Mouse (Mus musculus) forebrain, embryonic 16.5 days (tissue): ENCODE measurements around the gene Polh. TPM values are rescaled to one million over a fixed set of nuclear protein-coding genes. Genes with fewer than 3 reads are reported as not detected.

Experiments used
- ATAC-seq: fragments of 200-750 bp; cut with Nextera tagmentation; 2 replicates; pipeline ENCODE4 v1.8.0; 2017; ENCODE audit warnings: mild to moderate bottlenecking, moderate library complexity
- H3K27ac ChIP-seq: fragments of 300-500 bp; sonication (generic); 2 replicates; pipeline ENCODE4 v1.5.1; 2014; ENCODE audit warnings: low read length, control low read depth
- H3K27me3 ChIP-seq: fragments of 300-500 bp; sonication (generic); replicated peaks from 2 replicates; pipeline ENCODE4 v1.6.1; 2014; ENCODE audit warnings: low read length; ENCODE audit not compliant: control insufficient read depth, insufficient read depth
- H3K36me3 ChIP-seq: fragments of 300-500 bp; sonication (generic); 2 replicates; pipeline ENCODE4 v1.6.1; 2014; ENCODE audit not compliant: control insufficient read depth, insufficient read depth
- H3K4me1 ChIP-seq: fragments of 300-500 bp; sonication (generic); replicated peaks from 2 replicates; pipeline ENCODE4 v1.6.1; 2014; ENCODE audit warnings: low read length; ENCODE audit not compliant: control insufficient read depth, insufficient read depth
- H3K4me2 ChIP-seq: fragments of 300-500 bp; sonication (generic); 2 replicates; pipeline ENCODE4 v1.6.1; 2014; ENCODE audit warnings: mild to moderate bottlenecking, low read length, control low read depth
- H3K4me3 ChIP-seq: fragments of 300-500 bp; sonication (generic); replicated peaks from 2 replicates; pipeline ENCODE4 v1.5.1; 2014; ENCODE audit warnings: mild to moderate bottlenecking, low read length, control low read depth
- H3K9ac ChIP-seq: fragments of 300-500 bp; sonication (generic); replicated peaks from 2 replicates; pipeline ENCODE4 v1.6.1; 2014; ENCODE audit warnings: low read depth, low read length, control low read depth
- H3K9me3 ChIP-seq: fragments of 300-500 bp; sonication (generic); 2 replicates; pipeline ENCODE4 v1.6.1; 2016; ENCODE audit warnings: low read length; ENCODE audit not compliant: control insufficient read depth
- WGBS: fragments of 180-500 bp; shearing (Covaris S2); extraction: QIAGEN DNeasy Blood & Tissue Kit; methylation state at CpG from one replicate; pipeline ENCODE4 v1.1.7; 2014; 5-methylcytosine and 5-hydroxymethylcytosine counted together
- polyA plus RNA-seq: library from polyadenylated mRNA; unstranded; fragments of >200 nt; fragmentation: Nextera tagmentation; extraction: Ambion mirVana; gene quantifications from 2 replicates; pipeline ENCODE4 v1.2.1, GENCODE M21; 2015

The Polh gene
- polyA plus RNA-seq, 1 experiment from 2014 or later = 10.2 TPM

DNA sequence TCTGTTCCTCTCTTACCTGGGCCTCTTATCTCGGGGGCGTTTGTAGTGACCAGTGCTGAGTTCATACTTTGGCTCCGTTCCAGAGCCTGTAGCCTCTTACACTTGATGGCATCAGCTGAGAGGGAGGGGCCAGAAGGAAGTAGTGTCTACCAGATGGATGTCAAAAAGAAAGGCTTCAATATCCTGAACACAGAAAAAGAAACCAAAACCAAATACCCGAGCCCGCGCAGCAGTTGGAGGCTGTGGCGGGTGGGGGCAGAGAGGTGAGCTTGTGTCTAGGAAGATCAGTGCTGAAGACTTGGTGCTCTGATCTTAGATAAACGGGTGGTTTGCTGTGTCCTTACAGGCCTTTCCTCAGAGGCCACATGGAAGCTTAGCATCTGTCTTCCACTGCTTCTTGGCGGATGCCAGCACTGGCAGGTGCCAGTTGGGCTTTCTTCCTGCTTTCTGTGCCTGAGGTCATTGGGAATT is 39.5 kb downstream of the Polh start:
- Histone ChIP-seq H3K36me3 (peaks cover 20% of the 10 kb centered on the region), H3K9me3 (no peaks in the 10 kb centered on the region), H3K4me1 (peaks cover 22% of the 10 kb centered on the region), H3K27ac (no peak overlapping the region), H3K9ac (no peak overlapping the region), H3K4me2 (no peak overlapping the region), H3K27me3 (no peaks in the 10 kb centered on the region), H3K4me3 (no peak overlapping the region)
- 82% methylated on average over 9 of the region's 9 CpGs for WGBS
- ATAC-seq = no peak

DNA sequence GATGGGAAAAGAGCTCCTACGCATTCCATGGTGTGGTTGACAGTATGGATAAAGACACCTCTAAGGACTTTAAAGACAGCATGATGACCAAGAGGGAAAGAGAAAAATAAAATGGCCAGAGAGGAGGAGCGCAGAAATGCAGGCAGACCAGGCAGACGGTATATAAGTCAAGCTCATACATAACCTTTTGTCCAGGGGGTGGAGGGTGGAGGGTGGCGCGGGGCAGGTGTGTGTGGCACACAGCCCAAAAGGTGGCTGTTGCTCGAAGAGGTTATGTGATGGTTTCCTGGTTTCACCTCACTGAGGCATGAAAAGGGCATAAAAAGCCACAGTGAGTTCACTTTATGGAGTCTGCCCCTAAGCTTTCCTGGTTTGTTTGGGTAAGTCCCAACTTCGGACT is 39.9 kb downstream of the Polh start:
- no peak overlapping the region for H3K4me3 ChIP-seq
- no peak overlapping the region for H3K9ac ChIP-seq
- H3K27me3 ChIP-seq = no peaks in the 10 kb centered on the region
- H3K4me2 ChIP-seq = no peak overlapping the region
- no peaks in the 10 kb centered on the region for H3K9me3 ChIP-seq
- WGBS = 91% methylated on average over 7 of the region's 7 CpGs
- peaks cover 22% of the 10 kb centered on the region for H3K4me1 ChIP-seq
- no peak for ATAC-seq
- peaks cover 17% of the 10 kb centered on the region for H3K36me3 ChIP-seq
- no peak overlapping the region for H3K27ac ChIP-seq

DNA sequence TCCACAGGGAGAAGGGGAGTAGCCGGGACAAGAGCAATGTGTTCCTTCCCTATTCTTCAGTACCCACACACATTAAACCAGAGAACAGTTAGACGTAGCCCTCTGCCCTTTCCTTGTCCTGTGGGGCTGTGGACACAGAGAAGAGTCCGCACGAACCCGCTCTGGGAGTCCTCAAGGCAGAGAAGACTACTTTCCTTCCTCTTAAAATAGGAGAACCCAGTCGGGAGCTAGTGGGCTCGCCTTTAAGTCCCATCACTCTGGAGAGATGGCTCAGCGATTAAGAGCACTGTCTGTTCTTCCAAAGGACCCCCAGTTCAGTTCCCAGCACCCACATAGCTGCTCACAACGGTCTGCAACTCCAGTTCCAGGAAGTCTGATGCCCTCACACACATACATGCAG is 40.7 kb downstream of the Polh start:
- Histone ChIP-seq H3K4me2 (peak overlapping the region; percentile 50), H3K9ac (peak overlapping the region; percentile 73), H3K27me3 (no peaks in the 10 kb centered on the region; the same call in 1 of the 2 replicates), H3K36me3 (peaks cover 11% of the 10 kb centered on the region), H3K4me1 (peaks cover 22% of the 10 kb centered on the region), H3K27ac (no peak overlapping the region), H3K9me3 (no peaks in the 10 kb centered on the region), H3K4me3 (peak overlapping the region; percentile 59)
- WGBS = 57% methylated on average over 9 of the region's 9 CpGs
- ATAC-seq = no peak

DNA sequence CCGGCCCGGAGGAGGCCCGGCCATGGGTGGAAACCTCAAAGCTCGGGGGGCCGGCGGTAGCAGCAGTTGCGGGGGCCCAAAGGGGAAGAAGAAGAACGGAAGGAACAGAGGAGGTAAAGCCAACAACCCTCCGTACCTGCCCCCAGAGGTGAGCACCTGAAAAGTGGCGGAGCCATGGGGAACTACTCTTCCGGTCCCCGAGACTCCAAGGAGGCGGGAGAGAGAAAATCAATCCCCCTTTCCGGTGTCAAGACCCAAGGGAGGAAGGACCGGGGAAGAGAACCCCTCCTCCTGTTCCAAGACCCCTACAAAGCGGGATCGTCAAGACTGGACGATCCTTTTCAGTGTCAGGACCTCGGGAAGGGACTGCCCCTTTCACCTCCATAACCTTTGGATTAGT is 41.3 kb downstream of the Polh start:
- under 1% methylated on average over 19 of the region's 19 CpGs for WGBS
- peaks cover 11% of the 10 kb centered on the region for H3K36me3 ChIP-seq
- peak overlapping the region; percentile 73 for H3K9ac ChIP-seq
- no peaks in the 10 kb centered on the region for H3K9me3 ChIP-seq
- H3K27ac ChIP-seq = peak overlapping the region; percentile 16; the same call in 1 of the 2 replicates
- H3K4me1 ChIP-seq = peaks cover 22% of the 10 kb centered on the region
- peak; percentile 13 for ATAC-seq
- H3K4me2 ChIP-seq = peak overlapping the region; percentile 50
- H3K27me3 ChIP-seq = no peaks in the 10 kb centered on the region; the same call in 1 of the 2 replicates
- H3K4me3 ChIP-seq = peak overlapping the region; percentile 59

DNA sequence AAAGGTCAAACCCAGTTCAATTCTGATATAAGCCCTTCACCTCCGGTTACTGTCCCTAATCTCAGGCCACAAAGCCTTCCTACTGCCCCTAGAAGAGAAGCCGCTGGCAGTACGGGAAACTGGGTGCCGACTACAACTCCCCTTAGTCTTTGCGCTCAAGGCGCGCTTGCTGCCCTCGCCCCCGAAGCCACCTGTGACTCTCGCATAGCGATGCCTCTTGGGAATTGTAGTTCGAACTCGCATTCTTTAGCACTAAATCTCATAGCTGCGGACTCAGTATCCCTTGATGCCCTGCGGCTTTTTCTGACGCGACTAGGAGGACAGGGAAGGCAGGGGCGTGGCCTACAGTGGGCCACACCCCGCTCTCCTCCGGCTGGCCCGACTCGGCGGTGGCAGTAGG is 41.8 kb downstream of the Polh start, which contains the start of gene Gtpbp2:
Gene Gtpbp2, plus strand, starts transcription at position 347 of the 400 bp plus-strand sequence.
- Histone ChIP-seq H3K4me1 (peaks cover 22% of the 10 kb centered on the region), H3K4me2 (peak within 1 kb of the TSS; percentile 81), H3K4me3 (peak within 1 kb of the TSS; percentile 59), H3K27me3 (no peaks in the 10 kb centered on the region; the same call in 1 of the 2 replicates), H3K9me3 (no peaks in the 10 kb centered on the region), H3K9ac (peak within 1 kb of the TSS; percentile 73), H3K36me3 (peaks cover 7% of the 10 kb centered on the region), H3K27ac (peak within 1 kb of the TSS; percentile 73)
- ATAC-seq = peak; percentile 98
- WGBS = under 1% methylated on average over 23 of the region's 23 CpGs

DNA sequence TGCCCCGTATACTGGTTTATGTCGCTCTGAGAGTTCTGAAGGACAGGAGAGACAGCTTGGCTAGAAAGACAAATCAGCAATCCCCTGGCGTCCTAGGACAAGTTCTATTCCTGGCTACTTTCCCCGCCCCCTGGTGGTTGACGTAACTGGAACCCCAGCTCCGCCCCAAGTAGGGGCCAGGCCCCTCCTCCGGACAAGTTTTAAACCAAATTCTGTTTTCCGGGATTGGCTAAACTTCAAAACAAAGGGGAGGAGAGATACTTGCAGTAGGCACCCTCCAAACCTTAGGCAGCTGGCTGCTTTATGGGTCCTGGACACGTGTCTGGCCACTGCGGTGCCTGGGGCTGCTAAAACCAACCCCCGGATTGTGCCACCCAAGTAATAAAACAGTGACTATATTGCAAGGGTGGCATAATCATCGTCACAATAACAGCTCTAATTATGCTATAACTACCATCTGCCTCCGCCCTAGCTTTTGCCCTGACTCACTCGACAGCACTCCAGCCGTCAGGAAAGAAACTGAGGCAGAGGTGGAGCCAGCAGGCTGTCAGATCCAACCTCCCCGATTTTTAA is 42.3 kb downstream of the Polh start:
- peak; percentile 53 for ATAC-seq
- Histone ChIP-seq H3K27me3 (no peaks in the 10 kb centered on the region; the same call in 1 of the 2 replicates), H3K36me3 (peaks cover 3% of the 10 kb centered on the region; the same call in 1 of the 2 replicates), H3K4me1 (peaks cover 22% of the 10 kb centered on the region), H3K27ac (peak overlapping the region; percentile 73), H3K4me2 (peak overlapping the region; percentile 81), H3K4me3 (peak overlapping the region; percentile 59), H3K9me3 (no peaks in the 10 kb centered on the region), H3K9ac (peak overlapping the region; percentile 53)
- WGBS = under 1% methylated on average over 16 of the region's 16 CpGs

DNA sequence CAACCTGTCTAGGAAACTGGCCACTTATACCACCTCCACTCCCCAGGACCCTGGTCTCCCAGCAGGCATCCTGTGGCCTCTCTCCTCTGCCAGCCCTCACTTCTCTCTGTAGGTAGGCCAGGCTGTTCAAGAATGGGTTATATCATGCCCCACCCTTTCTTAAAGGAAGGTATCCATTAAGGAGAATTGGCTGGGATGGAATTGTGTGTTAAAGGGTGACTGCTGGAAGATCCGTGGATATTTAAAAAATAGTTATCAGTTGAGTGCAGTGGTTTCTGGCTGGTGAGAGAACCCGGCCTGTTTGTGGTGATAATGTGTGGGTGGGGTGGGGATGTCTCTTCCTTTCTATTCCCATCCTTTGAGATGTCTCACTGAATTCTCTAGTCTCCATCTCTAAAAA is 43.2 kb downstream of the Polh start:
- no peak for ATAC-seq
- 66% methylated on average over 2 of the region's 2 CpGs for WGBS
- Histone ChIP-seq H3K4me3 (no peak overlapping the region), H3K9me3 (no peaks in the 10 kb centered on the region), H3K36me3 (no peaks in the 10 kb centered on the region), H3K9ac (no peak overlapping the region), H3K27me3 (no peaks in the 10 kb centered on the region; the same call in 1 of the 2 replicates), H3K27ac (no peak overlapping the region), H3K4me2 (no peak overlapping the region), H3K4me1 (peaks cover 22% of the 10 kb centered on the region)

DNA sequence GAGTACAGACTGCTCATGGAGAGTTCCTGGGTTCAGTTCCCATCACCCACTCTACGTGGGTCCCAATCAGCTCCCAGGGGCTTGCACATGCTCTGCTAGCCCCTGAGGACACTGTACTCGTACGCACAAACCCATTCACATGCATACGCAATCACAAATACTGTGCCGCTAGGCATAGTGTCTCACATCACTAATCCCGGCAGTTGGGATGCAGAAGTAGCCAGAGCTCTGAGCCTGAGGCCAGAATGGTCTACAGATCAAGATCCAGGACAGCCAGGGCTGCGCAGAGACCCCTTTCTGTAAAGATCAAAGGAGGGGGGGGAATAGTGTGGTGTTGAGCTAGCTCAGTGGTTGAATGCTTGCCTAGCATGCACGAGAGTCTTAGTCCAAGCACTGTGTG is 45.3 kb downstream of the Polh start:
- H3K4me2 ChIP-seq = no peak overlapping the region
- ATAC-seq = no peak
- H3K27me3 ChIP-seq = no peaks in the 10 kb centered on the region; the same call in 1 of the 2 replicates
- 85% methylated on average over 8 of the region's 8 CpGs for WGBS
- H3K4me3 ChIP-seq = no peak overlapping the region
- H3K9ac ChIP-seq = no peak overlapping the region
- no peaks in the 10 kb centered on the region for H3K9me3 ChIP-seq
- H3K4me1 ChIP-seq = peaks cover 20% of the 10 kb centered on the region
- no peak overlapping the region for H3K27ac ChIP-seq
- H3K36me3 ChIP-seq = no peaks in the 10 kb centered on the region

DNA sequence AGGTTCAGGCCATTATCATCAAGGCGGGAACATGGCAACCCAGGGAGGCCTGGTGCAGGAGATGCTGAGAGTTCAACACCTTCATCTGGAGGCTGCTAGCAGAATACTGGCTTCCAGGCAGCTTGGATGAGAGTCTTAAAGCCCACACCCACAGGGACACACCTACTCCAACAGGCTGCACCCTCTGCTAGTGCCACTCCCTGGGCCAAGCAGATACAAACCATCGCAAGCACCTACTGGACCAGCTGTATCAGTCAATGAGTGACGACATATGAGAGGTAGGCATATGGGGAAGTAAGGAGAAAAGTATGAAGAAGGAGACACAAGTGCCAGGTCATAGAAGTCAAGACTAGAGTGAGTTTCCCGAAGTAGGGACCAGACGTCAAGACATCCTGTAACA is 45.8 kb downstream of the Polh start:
- H3K4me2 ChIP-seq = no peak overlapping the region
- no peak overlapping the region for H3K9ac ChIP-seq
- no peaks in the 10 kb centered on the region; the same call in 1 of the 2 replicates for H3K27me3 ChIP-seq
- WGBS = 84% methylated on average over 5 of the region's 5 CpGs
- ATAC-seq = no peak
- H3K9me3 ChIP-seq = no peaks in the 10 kb centered on the region
- H3K36me3 ChIP-seq = no peaks in the 10 kb centered on the region
- no peak overlapping the region for H3K27ac ChIP-seq
- H3K4me3 ChIP-seq = no peak overlapping the region
- H3K4me1 ChIP-seq = peaks cover 17% of the 10 kb centered on the region
